Mouse (Mus musculus): ENCODE measurements around the gene Crip1.
A peak's percentile ranks its signal among the peaks of the same experiment; 100 is the strongest.
"Not testable (repeated sequence)": the region's sequence is repeated elsewhere in the genome, so short reads cannot be mapped to it uniquely, and the experiment has no call there.

Crip1 gene

GRCm38 (mm10) chr12:113184945-113185344, 38.8 kb downstream of the Crip1 start:
- DNase-seq (ENCODE audit: low read depth, low spot score) = no peak

- DNase-seq (ENCODE audit: low read depth, low spot score) = no peak
Measured at GRCm38 (mm10) chr12:113185442-113186291, 39.6 kb downstream of the Crip1 start, which contains the start of gene Tmem121. Tmem121 (plus strand) TSS chr12:113185930.

GRCm38 (mm10) chr12:113186326-113187010, 40.4 kb downstream of the Crip1 start:
- DNase-seq (ENCODE audit: low read depth, low spot score) = no peak

GRCm38 (mm10) chr12:113187011-113187375, 40.9 kb downstream of the Crip1 start:
- DNase-seq (ENCODE audit: low read depth, low spot score) = no peak

- peak; percentile 64 for DNase-seq (ENCODE audit: low read depth, low spot score)
Measured at GRCm38 (mm10) chr12:113187584-113188295, 41.6 kb downstream of the Crip1 start.

GRCm38 (mm10) chr12:113188349-113189055, 42.4 kb downstream of the Crip1 start:
- DNase-seq (ENCODE audit: low read depth, low spot score) = no peak

GRCm38 (mm10) chr12:113193423-113193822, 47.3 kb downstream of the Crip1 start:
- DNase-seq (ENCODE audit: low read depth, low spot score) = no peak

GRCm38 (mm10) chr12:113199132-113199531, 53.0 kb downstream of the Crip1 start:
- DNase-seq (ENCODE audit: low read depth, low spot score) = not testable (repeated sequence)

- no peak for DNase-seq (ENCODE audit: low read depth, low spot score)
Measured at GRCm38 (mm10) chr12:113201301-113201700, 55.2 kb downstream of the Crip1 start.

- DNase-seq (ENCODE audit: low read depth, low spot score) = no peak
Measured at GRCm38 (mm10) chr12:113202008-113202407, 55.9 kb downstream of the Crip1 start.

Data from WW6 (cell line).